Mouse (Mus musculus) right cerebral cortex, adult 2 months (tissue): ENCODE measurements around the gene Stbd1.

Experiments used
- DNase-seq, 2 experiments: peaks; one replicate each; pipeline ENCODE4 v3.0.0; 2021 to 2022; ENCODE audit warnings: low spot score in 2 of 2

The Stbd1 gene

GRCm38 (mm10) chr5:92635891-92636290 lies 33.0 kb downstream of the Stbd1 start:
- DNase-seq, result no peak

GRCm38 (mm10) chr5:92640861-92641260 lies 38.0 kb downstream of the Stbd1 start:
- DNase-seq, result no peak
